Mouse (Mus musculus) cerebellum, adult 2 months (tissue): ENCODE measurements around the gene Apof. TPM values are rescaled to one million over a fixed set of nuclear protein-coding genes. Genes with fewer than 3 reads are reported as not detected.
"Not testable (repeated sequence)": the region's sequence is repeated elsewhere in the genome, so short reads cannot be mapped to it uniquely, and the experiment has no call there.

Source experiments
- DNase-seq, 2 experiments: peaks; one replicate each; pipeline ENCODE4 v3.0.0; 2021
- H3K27ac ChIP-seq: fragments of 200-500 bp; 2 replicates; pipeline ENCODE4 v1.5.1; 2012; ENCODE audit warnings: low read length, control low read depth, inconsistent platforms; ENCODE audit not compliant: insufficient read depth
- H3K27me3 ChIP-seq: fragments of 200-500 bp; 2 replicates; pipeline ENCODE4 v1.6.1; 2012; ENCODE audit warnings: inconsistent platforms, mild to moderate bottlenecking, low read length, moderate library complexity; ENCODE audit not compliant: control insufficient read depth, insufficient read depth
- H3K4me1 ChIP-seq: fragments of 200-500 bp; 2 replicates; pipeline ENCODE4 v1.6.1; 2011; ENCODE audit warnings: low read length; ENCODE audit not compliant: control insufficient read depth, insufficient read depth
- H3K4me3 ChIP-seq: fragments of 200-500 bp; replicated peaks from 2 replicates; pipeline ENCODE3; 2011; ENCODE audit warnings: mild to moderate bottlenecking, low read depth, low read length, control low read depth; ENCODE audit not compliant: insufficient read depth
- CTCF ChIP-seq: fragments of 200-500 bp; IDR thresholded peaks from 2 replicates; pipeline ENCODE4 v1.5.1; 2011; ENCODE audit warnings: low read depth, mild to moderate bottlenecking, control low read depth, low read length, moderate library complexity, borderline replicate concordance; ENCODE audit not compliant: insufficient read depth
- POLR2A ChIP-seq: fragments of 200-500 bp; IDR thresholded peaks from 2 replicates; pipeline ENCODE4 v1.6.1; 2011; ENCODE audit warnings: low read length, control low read depth, borderline replicate concordance; ENCODE audit not compliant: insufficient read depth
- WGBS: fragments of 180-500 bp; shearing (Covaris S2); methylation state at CpG from one replicate; pipeline ENCODE4 v1.1.7; 2018; 5-methylcytosine and 5-hydroxymethylcytosine counted together
- polyA plus RNA-seq: library from polyadenylated mRNA; depleted of rRNA; stranded (reverse); fragments of >200 nt; gene quantifications from 2 replicates; pipeline ENCODE4 v1.2.3, GENCODE M21; 2012

Gene Apof
- polyA plus RNA-seq, 1 experiment = not detected

- 89% methylated on average over 15 of the region's 15 CpGs for WGBS
- H3K4me3 ChIP-seq = no peak overlapping the region
- H3K27me3 ChIP-seq = no peaks in the 10 kb centered on the region
- DNase-seq = no peak
- H3K4me1 ChIP-seq = no peaks in the 10 kb centered on the region
- no peak overlapping the region for H3K27ac ChIP-seq
- TF ChIP-seq CTCF = no peak
- no peak for TF ChIP-seq POLR2A
Observed at GRCm38 (mm10) chr10:128244121-128244520, 24.4 kb upstream of the Apof start.

DNA sequence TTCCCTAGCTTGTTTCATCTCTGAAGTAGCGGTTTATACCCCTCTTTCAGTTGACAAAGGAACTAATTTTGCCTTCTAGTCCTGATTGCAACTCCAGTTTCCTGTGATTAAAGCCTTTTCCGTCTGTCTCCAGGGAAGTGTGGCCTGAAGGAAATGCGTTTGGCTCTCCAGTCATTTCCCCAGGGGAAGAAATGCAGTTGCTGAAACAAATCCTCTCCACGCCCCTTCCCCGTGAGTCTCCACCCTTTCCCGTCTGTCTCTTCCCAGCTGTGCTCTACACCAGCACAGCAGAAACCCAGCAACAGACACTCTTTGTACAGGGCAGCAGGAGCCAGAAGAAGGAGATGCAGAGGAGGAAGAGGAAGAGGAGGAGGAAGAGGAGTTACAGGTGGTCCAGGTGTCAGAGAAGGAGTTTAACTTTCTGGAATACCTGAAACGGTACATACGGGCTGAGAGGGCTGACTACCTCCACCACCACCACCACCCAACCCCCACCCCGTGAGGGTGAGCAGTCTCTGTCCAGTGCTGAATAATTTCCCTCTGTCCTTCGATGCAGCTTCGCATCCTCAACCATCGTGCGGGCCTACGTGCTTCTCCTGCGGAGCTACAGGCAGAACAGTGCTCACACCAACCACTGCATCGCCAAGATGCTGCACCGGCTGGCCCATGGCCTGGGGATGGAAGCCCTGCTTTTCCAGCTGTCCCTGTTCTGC, 21.3 kb upstream of the Apof start:
- no peak for TF ChIP-seq CTCF
- no peak for TF ChIP-seq POLR2A
- Histone ChIP-seq H3K27ac (no peak overlapping the region), H3K4me3 (no peak overlapping the region), H3K27me3 (no peaks in the 10 kb centered on the region), H3K4me1 (no peaks in the 10 kb centered on the region)
- DNase-seq = no peak
- 76% methylated on average over 17 of the region's 17 CpGs for WGBS

DNA sequence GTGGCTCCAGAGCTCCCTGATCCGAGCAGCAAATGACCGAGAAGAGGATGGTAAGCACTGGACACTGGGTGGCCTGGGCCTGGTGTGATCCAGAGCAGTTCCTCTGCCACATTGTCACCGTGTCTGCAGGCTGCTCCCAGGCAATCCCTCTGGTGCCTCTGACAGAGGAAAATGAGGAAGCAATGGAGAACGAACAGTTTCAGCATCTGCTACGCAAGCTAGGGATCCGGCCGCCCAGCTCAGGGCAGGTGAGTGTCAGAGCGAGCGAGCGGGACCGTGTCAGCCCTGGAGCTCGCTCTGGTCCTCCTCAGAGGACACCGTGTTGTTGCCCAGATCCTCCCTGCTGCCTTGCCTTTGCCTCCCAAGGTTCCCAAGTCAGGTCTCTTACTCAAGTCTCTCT, 17.9 kb upstream of the Apof start:
- TF ChIP-seq CTCF (no peak), POLR2A (no peak)
- DNase-seq = no peak
- Histone ChIP-seq H3K27ac (no peak overlapping the region), H3K4me3 (no peak overlapping the region), H3K27me3 (no peaks in the 10 kb centered on the region), H3K4me1 (no peaks in the 10 kb centered on the region)
- 94% methylated on average over 13 of the region's 13 CpGs for WGBS

DNA sequence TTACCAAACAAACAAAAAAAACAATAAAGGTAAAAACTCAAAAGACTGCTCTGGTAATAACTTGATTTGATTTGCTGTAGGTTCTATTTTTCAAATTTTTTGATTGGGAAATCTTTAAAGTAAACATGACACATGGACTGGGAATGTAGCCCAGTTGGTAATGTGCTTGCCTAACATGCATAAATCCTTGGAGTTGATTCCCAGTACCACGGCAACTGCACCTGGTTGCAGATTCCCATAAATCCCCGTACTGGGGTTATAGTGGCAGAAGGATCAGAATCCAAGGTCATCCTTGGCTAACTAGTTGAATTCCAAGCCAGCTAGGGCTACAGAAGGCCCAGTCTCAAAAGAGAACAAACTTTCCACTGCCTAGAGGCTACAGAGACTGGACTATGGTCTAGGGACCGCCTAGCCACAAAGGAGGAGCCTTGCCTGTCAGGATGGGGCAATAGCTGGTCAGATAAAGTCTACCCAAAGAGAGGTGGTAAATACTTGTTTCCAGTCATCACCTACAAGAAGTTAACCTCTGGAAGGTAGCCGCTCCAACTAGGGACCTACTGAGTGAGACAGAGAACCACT, 14.7 kb upstream of the Apof start, which contains the start of gene Apon:
Gene Apon, plus strand, starts transcription at position 420 of the 579 bp plus-strand sequence.
- TF ChIP-seq POLR2A (no peak), CTCF (no peak)
- 68% methylated on average over 4 of the region's 4 CpGs for WGBS

GRCm38 (mm10) chr10:128255925-128256324, 12.5 kb upstream of the Apof start:
- no peak for DNase-seq
- Histone ChIP-seq H3K4me1 (no peaks in the 10 kb centered on the region), H3K27ac (no peak overlapping the region), H3K27me3 (no peaks in the 10 kb centered on the region), H3K4me3 (no peak overlapping the region)
- TF ChIP-seq POLR2A = no peak
- TF ChIP-seq CTCF = no peak
- WGBS = 90% methylated on average over 8 of the region's 8 CpGs

More for the DNA sequence above, 14.7 kb upstream of the Apof start, which contains the start of gene Apon:
- no peak for DNase-seq
- H3K27ac ChIP-seq = no peak within 1 kb of the TSS
- H3K27me3 ChIP-seq = no peaks in the 10 kb centered on the region
- H3K4me3 ChIP-seq = no peak within 1 kb of the TSS
- H3K4me1 ChIP-seq = no peaks in the 10 kb centered on the region

- TF ChIP-seq POLR2A (no peak), CTCF (no peak)
- no peak overlapping the region for H3K27ac ChIP-seq
- 91% methylated on average over 8 of the region's 8 CpGs for WGBS
- no peaks in the 10 kb centered on the region for H3K27me3 ChIP-seq
- DNase-seq = no peak
- H3K4me1 ChIP-seq = no peaks in the 10 kb centered on the region
- H3K4me3 ChIP-seq = no peak overlapping the region
Observed at GRCm38 (mm10) chr10:128256328-128256727, 12.1 kb upstream of the Apof start.

GRCm38 (mm10) chr10:128258953-128259352, 9.5 kb upstream of the Apof start:
- TF ChIP-seq CTCF (no peak), POLR2A (no peak)
- no peaks in the 10 kb centered on the region for H3K27me3 ChIP-seq
- DNase-seq = no peak
- no peak overlapping the region for H3K27ac ChIP-seq
- no peaks in the 10 kb centered on the region for H3K4me1 ChIP-seq
- WGBS = 80% methylated on average over 4 of the region's 4 CpGs
- no peak overlapping the region for H3K4me3 ChIP-seq

- Histone ChIP-seq H3K4me1 (no peaks in the 10 kb centered on the region), H3K27ac (no peak overlapping the region), H3K4me3 (no peak overlapping the region), H3K27me3 (no peaks in the 10 kb centered on the region)
- DNase-seq = no peak
- TF ChIP-seq CTCF = no peak
- no peak for TF ChIP-seq POLR2A
- 87% methylated on average over 5 of the region's 5 CpGs for WGBS
Observed at GRCm38 (mm10) chr10:128259946-128260345, 8.5 kb upstream of the Apof start.

DNA sequence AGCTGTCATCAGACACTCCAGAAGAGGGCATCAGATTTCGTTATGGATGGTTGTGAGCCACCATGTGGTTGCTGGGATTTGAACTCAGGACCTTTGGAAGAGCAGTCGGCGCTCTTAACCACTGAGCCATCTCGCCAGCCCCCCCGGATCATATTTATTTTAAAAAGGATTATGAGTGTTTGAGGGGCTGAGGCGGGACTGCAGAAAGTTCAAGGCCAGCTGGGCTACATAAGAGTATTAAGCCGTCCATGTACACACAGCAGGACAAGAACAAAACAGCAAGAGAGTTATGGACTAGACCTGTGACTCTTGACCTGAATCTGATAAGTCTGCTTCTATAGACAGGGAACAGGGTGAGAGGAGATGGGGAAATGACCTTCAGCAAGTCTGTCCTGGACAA, 8.1 kb upstream of the Apof start:
- H3K4me1 ChIP-seq, H3K27me3 ChIP-seq, DNase-seq, H3K27ac ChIP-seq, H3K4me3 ChIP-seq: not testable (repeated sequence)
- 87% methylated on average over 7 of the region's 7 CpGs for WGBS
